ENCODE assay signal across 13 mouse cellular contexts in genomic region chr7:30706214-30706882, GRCm38 (mm10). TPM values are rescaled to one million over a fixed set of nuclear protein-coding genes. Genes with fewer than 3 reads are reported as not detected.
DNase-seq lines count a peak whose midpoint lies in the region; ATAC-seq lines count a peak whose summit lies in the region.
"Had no signal": no experiment of that assay in that cellular context is flagged by ENCODE, and none has a peak within 500 bp of the region (broad histone marks: within the 10 kb centered on the region; RNA-seq: fewer than 3 reads in every experiment).

No protein-coding gene starts in this region.

- peaks cover 7% of the 10 kb centered on the region for H3K4me1 ChIP-seq in liver, embryonic 16.5 days (ENCODE audit: control insufficient read depth, low read depth, low read length)
- H3K4me1 ChIP-seq in hindbrain, embryonic 12.5 days: no peaks in the 10 kb centered on the region
- H3K4me1 ChIP-seq: limb, embryonic 12.5 days had no signal

- intact Hi-C loops in heart, postnatal 10 days (cut with DNase I): no loop called here

- 26% methylated on average over 8 of the region's 8 CpGs for WGBS in liver, embryonic 16.5 days (ENCODE audit: insufficient replicate concordance)
- 82% methylated on average over 8 of the region's 8 CpGs for WGBS in hindbrain, embryonic 12.5 days

- 0 out of 2 replicates have a peak overlapping the region, but pooled peaks have one; percentile 15 for H3K9ac ChIP-seq in liver, embryonic 16.5 days (ENCODE audit: low read depth, low read length)
- H3K9ac ChIP-seq in hindbrain, embryonic 12.5 days: no peak overlapping the region
- H3K9ac ChIP-seq: limb, embryonic 12.5 days had no signal

- H3K9me3 ChIP-seq in liver, embryonic 16.5 days (replicated peaks; ENCODE audit: control insufficient read depth, low read length): no peaks in the 10 kb centered on the region
- no peaks in the 10 kb centered on the region for H3K9me3 ChIP-seq in hindbrain, embryonic 12.5 days (replicated peaks)

- peak; percentile 62 for DNase-seq in 416B (ENCODE audit: low read depth)
- DNase-seq in adrenal gland, adult 8-10 months: peak; percentile 77
- DNase-seq in heart, postnatal 10 days: peak; percentile 34 to 50
- DNase-seq in lung, adult 18-20 months: no peak
- DNase-seq in frontal cortex, postnatal 36 days (ENCODE audit: low spot score in 2 of 2): no peak
- DNase-seq: cerebellum, postnatal 36 days; gastrocnemius, postnatal 36 days had no signal

- H3K27me3 ChIP-seq in liver, embryonic 16.5 days (ENCODE audit: control insufficient read depth, insufficient read depth, low read depth, low read length): no peaks in the 10 kb centered on the region
- H3K27me3 ChIP-seq in hindbrain, embryonic 12.5 days: 0 out of 2 replicates have a peak, but pooled peaks cover 3% of the 10 kb centered on the region

- no peaks in the 10 kb centered on the region for H3K36me3 ChIP-seq in liver, embryonic 16.5 days (ENCODE audit: control insufficient read depth, insufficient read depth)
- no peaks in the 10 kb centered on the region for H3K36me3 ChIP-seq in hindbrain, embryonic 12.5 days
- H3K36me3 ChIP-seq: limb, embryonic 12.5 days had no signal

- peak overlapping the region; percentile 51; the same call in 1 of the 2 replicates for H3K27ac ChIP-seq in liver, embryonic 16.5 days (ENCODE audit: low read length)
- no peak overlapping the region for H3K27ac ChIP-seq in hindbrain, embryonic 12.5 days
- H3K27ac ChIP-seq: limb, embryonic 12.5 days had no signal

- H3K4me3 ChIP-seq in liver, embryonic 16.5 days (ENCODE audit: low read depth, low read length): no peak overlapping the region
- no peak overlapping the region for H3K4me3 ChIP-seq in hindbrain, embryonic 12.5 days
- H3K4me3 ChIP-seq: limb, embryonic 12.5 days had no signal

- ATAC-seq in liver, embryonic 16.5 days (ENCODE audit: low read depth): peak; percentile 87
- no peak for ATAC-seq in hindbrain, embryonic 12.5 days (ENCODE audit: low FRiP score)
- ATAC-seq: forebrain, embryonic 14.5 days had no signal

- H3K4me2 ChIP-seq in liver, embryonic 16.5 days (ENCODE audit: low read depth, low read length): no peak overlapping the region; the same call in 1 of the 2 replicates
- no peak overlapping the region for H3K4me2 ChIP-seq in hindbrain, embryonic 12.5 days (replicated peaks)
- H3K4me2 ChIP-seq: limb, embryonic 12.5 days had no signal

RNA-seq across cellular contexts. Expression of gene Atp4a, which starts 5.7 kb away (rescaled TPM):
- total RNA-seq in adrenal gland, adult 8-10 months (2022): 10 to 100 TPM in 2 of 4 experiments, 1 to 10 TPM in 2; 2.9 to 15.5 (median 9.4) TPM
- under 1 TPM in 1 of 2 experiments, not detected in 1; 0.12 TPM for total RNA-seq in heart, postnatal 10 days (2021)
- 4.1 and 4.4 TPM in 2 replicates for polyA plus RNA-seq in liver, embryonic 16.5 days (2015; fragmentation: Nextera tagmentation; extraction: Ambion mirVana)
- polyA plus RNA-seq in hindbrain, embryonic 12.5 days (2016; fragmentation: Nextera tagmentation; extraction: Ambion mirVana): 0.93 and 1.3 TPM in 2 replicates

RNA-seq across cellular contexts. Expression of gene 2200002J24Rik, which starts 7.6 kb away (rescaled TPM):
- 10 to 100 TPM in 1 of 4 experiments, 1 to 10 TPM in 3; 2.5 to 12.3 (median 5.8) TPM for total RNA-seq in adrenal gland, adult 8-10 months (2022)
- not detected for total RNA-seq in heart, postnatal 10 days (2021)
- polyA plus RNA-seq in liver, embryonic 16.5 days (2015; fragmentation: Nextera tagmentation; extraction: Ambion mirVana): 0.57 and 0.90 TPM in 2 replicates
- not detected in 2 replicates for polyA plus RNA-seq in hindbrain, embryonic 12.5 days (2016; fragmentation: Nextera tagmentation; extraction: Ambion mirVana)
- total RNA-seq: gastrocnemius, postnatal 36 days; layer of hippocampus, adult 18-20 months had no signal
- polyA plus RNA-seq: forebrain, embryonic 14.5 days; limb, embryonic 12.5 days had no signal

RNA-seq across cellular contexts. Expression of gene Tmem147, which starts 23.0 kb away (rescaled TPM):
- 100 to 1,000 TPM; 179 to 210 (median 202) TPM for total RNA-seq in adrenal gland, adult 8-10 months (2022)
- total RNA-seq in heart, postnatal 10 days (2021): 100 to 1,000 TPM; 229 to 244 TPM
- polyA plus RNA-seq in liver, embryonic 16.5 days (2015; fragmentation: Nextera tagmentation; extraction: Ambion mirVana): 94.1 and 96.0 TPM in 2 replicates
- polyA plus RNA-seq in hindbrain, embryonic 12.5 days (2016; fragmentation: Nextera tagmentation; extraction: Ambion mirVana): 147 and 164 TPM in 2 replicates

RNA-seq across cellular contexts. Expression of gene Pmis2, which starts 34.9 kb away (rescaled TPM):
- under 1 TPM in 1 of 4 experiments, not detected in 3; 0.75 TPM for total RNA-seq in adrenal gland, adult 8-10 months (2022)
- under 1 TPM in 1 of 2 experiments, not detected in 1; 0.67 TPM for total RNA-seq in heart, postnatal 10 days (2021)
- not detected in 2 replicates for polyA plus RNA-seq in liver, embryonic 16.5 days (2015; fragmentation: Nextera tagmentation; extraction: Ambion mirVana)
- polyA plus RNA-seq in hindbrain, embryonic 12.5 days (2016; fragmentation: Nextera tagmentation; extraction: Ambion mirVana): not detected in 2 replicates
- total RNA-seq: layer of hippocampus, adult 18-20 months had no signal
- polyA plus RNA-seq: embryonic facial prominence, embryonic 14.5 days; forebrain, embryonic 14.5 days; limb, embryonic 12.5 days had no signal

RNA-seq across cellular contexts. Expression of gene Gapdhs, which starts 37.1 kb away (rescaled TPM):
- not detected for total RNA-seq in adrenal gland, adult 8-10 months (2022)
- total RNA-seq in heart, postnatal 10 days (2021): not detected
- polyA plus RNA-seq in liver, embryonic 16.5 days (2015; fragmentation: Nextera tagmentation; extraction: Ambion mirVana): 0.14 TPM in 1 of 2 replicates, not detected in the other
- polyA plus RNA-seq in hindbrain, embryonic 12.5 days (2016; fragmentation: Nextera tagmentation; extraction: Ambion mirVana): 0.76 and 1.1 TPM in 2 replicates
- total RNA-seq: gastrocnemius, postnatal 36 days; layer of hippocampus, adult 18-20 months had no signal

Comparison
In these comparisons a context has a peak if more than half of its experiments do, and no peak if none do; other contexts are left out.
1. DNase-seq: peak in 416B (single experiment), adrenal gland, adult 8-10 months (single experiment) and heart, postnatal 10 days (2 of 2); none in lung, adult 18-20 months (0 of 2) and frontal cortex, postnatal 36 days (0 of 2).